Mouse (Mus musculus) lung, adult 2 months (tissue): Measurements from ENCODE around the gene Prpf6.

ENCODE experiments used
- CTCF ChIP-seq: fragments of 200-500 bp; IDR thresholded peaks from 2 replicates; pipeline ENCODE4 v1.5.1; 2011; ENCODE audit warnings: mild to moderate bottlenecking, low read length, control low read depth; ENCODE audit not compliant: insufficient read depth
- POLR2A ChIP-seq: fragments of 200-500 bp; IDR thresholded peaks from 2 replicates; pipeline ENCODE4 v1.6.1; 2011; ENCODE audit warnings: low read depth, mild to moderate bottlenecking, control low read depth, low read length, borderline replicate concordance; ENCODE audit errors: extremely low read depth

DNA sequence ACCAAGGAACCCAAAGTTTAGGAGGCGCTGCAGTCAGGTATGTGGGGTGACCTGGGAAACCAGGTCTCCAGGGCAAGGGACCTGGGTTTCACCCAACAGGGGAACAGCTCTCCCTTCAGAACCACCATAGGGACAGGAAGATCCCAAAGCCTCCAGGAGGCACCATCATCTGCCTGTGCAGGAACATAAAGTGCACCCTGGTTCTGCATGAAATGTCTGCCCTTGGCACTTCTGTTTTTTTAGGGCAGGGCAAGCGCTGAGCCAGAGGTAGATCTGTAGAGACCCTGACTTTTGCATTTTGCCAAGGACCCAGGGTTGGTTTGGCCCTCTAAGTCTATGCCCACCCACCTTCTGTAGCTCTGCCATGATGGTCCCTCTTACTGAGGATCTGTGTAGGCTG, 9.3 kb upstream of the Prpf6 start:
- no peak for TF ChIP-seq CTCF
- no peak for TF ChIP-seq POLR2A
